Mouse (Mus musculus) megakaryocyte-erythroid progenitor cell, adult 5 weeks (primary cell): ENCODE measurements around the gene Rdh11. TPM values are rescaled to one million over a fixed set of nuclear protein-coding genes. Genes with fewer than 3 reads are reported as not detected.

Source experiments
- polyA plus RNA-seq: library from polyadenylated mRNA; stranded (reverse); fragments of >175 nt; gene quantifications from 2 replicates; pipeline ENCODE4 v1.2.3, GENCODE M21; 2012

Gene Rdh11
- 1.6 and 2.1 TPM in 2 replicates for polyA plus RNA-seq

DNA sequence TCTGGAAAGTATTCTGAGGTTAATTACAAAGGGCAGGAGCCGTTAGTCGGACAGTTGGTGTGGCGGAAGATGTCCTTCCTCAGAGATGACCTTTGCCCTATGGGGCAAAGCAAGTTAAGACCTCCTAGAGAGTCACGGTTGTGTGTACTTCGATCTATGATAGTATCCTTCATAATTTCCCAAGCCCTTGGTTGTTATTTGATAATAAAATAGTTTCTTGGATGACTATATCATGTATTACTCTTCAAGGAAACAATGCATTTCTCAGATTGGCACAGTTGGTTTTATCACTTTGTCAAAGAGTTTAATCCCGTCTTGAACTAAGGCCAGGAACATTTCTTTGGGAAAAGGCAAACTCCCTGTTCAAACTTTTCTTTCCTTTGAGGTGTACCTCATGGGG, at the start of gene Rdh11:
Gene Rdh11 (minus strand): TSS at position 101 of the 400 bp plus-strand sequence.

DNA sequence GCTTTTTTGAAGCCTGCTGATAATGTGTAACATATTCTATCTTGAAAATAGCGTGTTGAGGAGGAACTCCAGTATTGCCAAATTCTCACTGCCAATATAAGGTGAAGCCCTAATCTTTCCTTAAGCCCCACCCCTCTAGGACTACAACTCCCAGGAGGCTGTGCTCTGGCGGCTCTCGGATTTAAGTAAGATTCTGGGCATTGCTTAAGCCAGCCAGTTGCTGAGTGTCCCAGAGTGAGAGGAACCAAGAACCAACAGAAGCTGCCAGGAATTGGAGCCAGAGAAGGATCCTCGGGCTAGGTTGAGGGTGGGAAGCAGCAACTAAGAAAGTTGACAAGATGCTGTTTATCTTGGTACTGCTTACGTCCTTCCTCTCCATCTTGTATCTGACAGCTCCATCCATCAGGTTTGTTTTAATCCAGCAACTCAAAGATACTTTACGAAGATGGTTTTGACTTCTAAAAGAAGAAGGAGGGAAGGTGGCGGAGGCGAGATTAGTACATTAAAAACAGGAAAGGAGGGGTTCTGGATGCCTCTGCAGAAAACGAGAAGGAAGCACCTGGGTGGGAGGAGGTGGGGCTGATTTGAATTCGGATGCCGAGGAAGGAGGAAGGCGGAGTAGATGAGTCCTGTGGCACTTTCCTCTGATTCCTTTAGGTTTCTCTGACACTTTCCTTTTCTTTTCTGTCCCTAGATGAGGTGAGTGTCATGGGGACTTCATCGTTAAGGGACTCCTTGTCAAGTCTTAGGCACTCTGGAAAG, 16.8 kb upstream of the Rdh11 start, which contains the start of gene Rdh12:
Gene Rdh12 (plus strand): TSS at position 212 of the 762 bp plus-strand sequence.

DNA sequence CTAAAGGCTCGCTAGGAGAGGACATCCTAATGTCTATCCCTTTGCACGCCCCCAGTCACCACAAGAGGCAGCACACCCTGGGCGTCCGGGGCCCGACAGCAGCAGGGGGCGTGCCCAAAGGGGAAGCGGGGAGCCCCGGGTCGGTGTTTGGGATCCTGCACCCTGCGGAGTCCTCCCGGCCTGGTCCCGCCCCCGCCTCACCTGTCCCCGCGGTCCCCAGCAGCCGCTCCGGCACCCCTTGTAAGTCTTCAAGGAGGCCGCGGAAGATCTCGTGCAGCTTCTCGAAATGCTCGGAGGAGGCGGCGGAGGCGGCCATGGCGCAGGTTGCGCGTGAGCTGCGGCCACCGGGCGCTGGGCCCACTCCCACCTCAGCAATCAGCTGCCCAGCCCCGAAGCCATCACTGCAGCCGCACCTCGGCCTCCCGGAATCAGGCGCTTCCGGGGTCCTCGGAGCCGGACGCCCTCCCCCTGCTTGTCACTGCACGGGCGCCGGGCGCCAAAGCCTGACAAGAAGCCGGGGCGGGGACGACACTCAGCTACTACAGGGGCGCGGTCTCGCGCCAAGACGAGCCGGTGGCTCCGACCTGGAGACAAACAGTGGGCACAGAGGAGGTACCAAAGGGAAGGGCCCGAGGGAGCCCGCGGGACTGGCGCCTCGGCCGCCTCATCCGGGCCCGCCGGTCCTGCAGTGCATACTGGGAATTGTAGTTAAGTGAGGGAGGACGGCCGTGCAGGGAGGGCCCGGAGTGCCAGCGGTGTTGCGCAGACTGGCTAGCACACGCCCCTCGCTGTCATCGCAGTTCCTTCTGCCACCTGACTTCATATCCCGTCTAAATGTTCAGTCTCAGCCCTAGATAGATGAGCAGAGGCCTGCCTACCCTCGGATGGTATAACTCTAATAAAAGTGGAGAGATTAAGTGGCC, 19.8 kb downstream of the Rdh11 start, which contains the start of gene Vti1b:
Gene Vti1b (minus strand): TSS at position 649 of the 923 bp plus-strand sequence.

DNA sequence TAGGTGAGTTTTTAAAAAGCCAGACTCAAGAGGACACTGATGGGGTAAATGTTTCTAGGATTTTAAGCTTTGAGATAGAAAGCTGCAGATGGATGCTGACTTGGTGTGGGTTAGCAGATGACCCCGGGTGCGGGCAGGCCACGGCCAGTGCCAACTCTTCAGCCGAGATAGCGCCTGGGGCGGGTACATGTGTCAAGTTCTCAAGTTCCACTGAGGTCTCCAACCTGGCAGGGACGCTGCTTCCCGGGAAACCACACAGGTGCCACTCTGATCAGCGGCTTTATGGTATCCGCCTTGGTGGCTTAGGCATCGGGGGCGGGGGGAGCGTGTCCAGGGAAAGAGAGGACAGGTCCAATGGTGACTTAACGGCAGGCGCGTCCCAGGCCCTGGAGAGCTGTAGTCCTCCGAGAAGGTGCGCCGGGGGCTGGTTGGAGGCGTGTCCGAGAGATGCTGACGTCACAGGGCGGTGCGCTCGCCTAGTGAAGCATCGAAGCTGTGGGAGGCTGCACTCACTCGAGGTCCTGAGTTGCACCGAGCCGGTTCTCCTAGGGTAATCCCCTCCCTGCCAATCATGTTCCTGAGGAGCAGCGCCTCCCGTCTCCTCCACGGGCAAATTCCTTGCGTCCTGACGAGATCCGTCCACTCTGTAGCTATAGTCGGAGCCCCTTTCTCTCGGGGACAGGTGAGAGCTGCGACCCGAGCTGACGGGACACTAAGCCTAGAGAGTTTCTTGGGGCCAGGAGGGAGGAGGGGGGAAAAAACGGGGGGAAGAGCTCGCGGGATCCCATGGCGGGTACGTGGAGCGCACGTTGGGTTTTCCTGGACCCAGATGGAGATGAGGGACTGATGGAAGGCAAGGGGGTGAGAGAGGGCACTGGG, 61.6 kb downstream of the Rdh11 start, which contains the start of gene Arg2:
Gene Arg2 (plus strand): TSS at position 479 of the 879 bp plus-strand sequence.

Other genes starting within 250 kb of the Rdh11 start
- gene Tmem229b, start 184.7 kb downstream of the Rdh11 start, polyA plus RNA-seq, result 27.0 and 40.8 TPM in 2 replicates
- 0.05 and 0.13 TPM in 2 replicates for gene Plekhh1, start 163.1 kb downstream of the Rdh11 start, polyA plus RNA-seq
- 4.4 and 4.5 TPM in 2 replicates for gene Pigh, start 102.6 kb downstream of the Rdh11 start, polyA plus RNA-seq
- not detected in 2 replicates for gene Arg2, start 61.5 kb downstream of the Rdh11 start, polyA plus RNA-seq
- 58.2 and 61.0 TPM in 2 replicates for gene Vti1b, start 19.6 kb downstream of the Rdh11 start, polyA plus RNA-seq
- 0.59 and 0.68 TPM in 2 replicates for gene Rdh12, start 16.6 kb upstream of the Rdh11 start, polyA plus RNA-seq
- gene Zfyve26, start 104.0 kb upstream of the Rdh11 start, polyA plus RNA-seq, result 4.3 and 5.8 TPM in 2 replicates
- gene Rad51b, start 105.0 kb upstream of the Rdh11 start, polyA plus RNA-seq, result 0.28 and 0.51 TPM in 2 replicates